Mouse (Mus musculus) small intestine, adult 2 months (tissue): ENCODE data around the gene Sdad1.

Experiments used
- CTCF ChIP-seq: fragments of 200-500 bp; IDR thresholded peaks from 2 replicates; pipeline ENCODE4 v1.5.1; 2012; ENCODE audit warnings: low read depth, mild to moderate bottlenecking, control low read depth, inconsistent platforms, low read length, moderate library complexity, mixed read lengths; ENCODE audit not compliant: insufficient replicate concordance, insufficient read length; ENCODE audit errors: extremely low read depth
- POLR2A ChIP-seq: fragments of 200-500 bp; IDR thresholded peaks from 2 replicates; pipeline ENCODE4 v1.6.1; 2012; ENCODE audit warnings: low read depth, mild to moderate bottlenecking, control low read depth, inconsistent platforms, low read length, moderate library complexity

GRCm38 (mm10) chr5:92234939-92235557, 75.2 kb downstream of the Sdad1 start:
- no peak for TF ChIP-seq CTCF
- no peak for TF ChIP-seq POLR2A
